Mouse (Mus musculus): ENCODE results near the gene Gbx2. TPM values are rescaled to one million over a fixed set of nuclear protein-coding genes. Genes with fewer than 3 reads are reported as not detected.

Gene Gbx2
- total and polyA plus RNA-seq, 2 experiments from 2014 or later = 22.1 to 26.9 TPM

DNA sequence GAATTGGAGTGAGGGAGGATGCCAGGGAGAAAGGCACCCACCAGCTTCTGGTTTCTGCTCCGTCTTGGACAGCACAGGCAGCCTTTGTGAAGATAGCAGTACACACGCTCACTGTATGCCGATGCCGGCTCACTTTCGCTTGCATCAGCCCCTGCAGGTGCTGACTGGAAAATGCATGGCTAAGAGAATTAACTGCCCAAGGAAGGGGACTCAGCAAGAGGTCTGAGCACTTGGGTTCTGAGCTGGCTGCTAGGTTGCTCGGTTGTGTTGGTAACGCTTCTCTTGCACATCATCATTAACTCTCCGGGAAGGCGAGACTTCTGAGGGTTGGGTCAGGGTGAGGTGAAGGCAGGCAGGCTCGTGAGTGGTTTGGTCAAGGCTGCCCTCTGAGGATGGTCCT lies 9.2 kb downstream of the Gbx2 start:
- Histone ChIP-seq H3K9me3 (ENCODE audit: low read length) (no peaks in the 10 kb centered on the region), H3K27me3 (ENCODE audit: insufficient read depth, low read length) (peaks cover 56% of the 10 kb centered on the region), H3K36me3 (ENCODE audit: insufficient read depth, low read length) (no peaks in the 10 kb centered on the region), H3K9ac (replicated peaks; ENCODE audit: low read length) (no peak overlapping the region), H3K27ac (no peak overlapping the region), H3K4me2 (ENCODE audit: low read depth, low read length) (peak overlapping the region; percentile 45; the same call in 1 of the 2 replicates), H3K4me3 (ENCODE audit: low read length) (no peak overlapping the region), H3K4me1 (ENCODE audit: insufficient read depth, low read length) (peaks cover 10% of the 10 kb centered on the region; the same call in 1 of the 2 replicates)
- DNase-seq (ENCODE audit: low spot score) = peak; percentile 62
- peak; percentile 32; the same call in 1 of the 2 replicates for ATAC-seq
- WGBS = 8% methylated on average over 10 of the region's 10 CpGs
- TF ChIP-seq CTCF (IDR thresholded peaks at IDR 0.05; ENCODE audit: low read depth) = peak; percentile 52

DNA sequence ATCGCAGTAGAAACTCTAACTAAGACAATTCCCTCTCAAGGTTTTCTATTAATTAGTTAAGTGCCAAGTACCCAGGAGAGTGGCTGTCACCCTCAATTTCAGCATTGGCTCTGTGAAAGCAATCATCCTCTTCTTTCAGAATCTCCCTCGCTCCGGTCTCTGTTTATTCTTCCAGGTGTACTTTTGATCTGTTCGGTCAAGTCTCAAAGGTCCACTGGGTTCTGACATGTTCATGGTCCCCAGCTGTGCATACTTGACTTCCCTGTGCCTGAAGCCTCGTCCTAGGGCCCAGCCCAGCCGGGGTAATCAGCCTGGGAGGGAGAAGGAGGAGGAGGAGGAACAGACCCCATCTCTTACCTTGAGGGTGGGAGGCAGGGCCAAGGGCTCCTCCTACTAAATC lies 11.8 kb downstream of the Gbx2 start:
- TF ChIP-seq CTCF (IDR thresholded peaks at IDR 0.05; ENCODE audit: low read depth) = no peak
- ATAC-seq = no peak
- H3K9me3 ChIP-seq (ENCODE audit: low read length) = no peaks in the 10 kb centered on the region
- H3K36me3 ChIP-seq (ENCODE audit: insufficient read depth, low read length) = no peaks in the 10 kb centered on the region
- H3K4me2 ChIP-seq (ENCODE audit: low read depth, low read length) = no peak overlapping the region
- H3K4me1 ChIP-seq (ENCODE audit: insufficient read depth, low read length) = peaks cover 10% of the 10 kb centered on the region; the same call in 1 of the 2 replicates
- no peak overlapping the region for H3K27ac ChIP-seq
- no peak overlapping the region for H3K9ac ChIP-seq (replicated peaks; ENCODE audit: low read length)
- no peak overlapping the region for H3K4me3 ChIP-seq (ENCODE audit: low read length)
- DNase-seq (ENCODE audit: low spot score) = no peak
- peaks cover 39% of the 10 kb centered on the region for H3K27me3 ChIP-seq (ENCODE audit: insufficient read depth, low read length)
- WGBS = 86% methylated on average over 6 of the region's 6 CpGs

DNA sequence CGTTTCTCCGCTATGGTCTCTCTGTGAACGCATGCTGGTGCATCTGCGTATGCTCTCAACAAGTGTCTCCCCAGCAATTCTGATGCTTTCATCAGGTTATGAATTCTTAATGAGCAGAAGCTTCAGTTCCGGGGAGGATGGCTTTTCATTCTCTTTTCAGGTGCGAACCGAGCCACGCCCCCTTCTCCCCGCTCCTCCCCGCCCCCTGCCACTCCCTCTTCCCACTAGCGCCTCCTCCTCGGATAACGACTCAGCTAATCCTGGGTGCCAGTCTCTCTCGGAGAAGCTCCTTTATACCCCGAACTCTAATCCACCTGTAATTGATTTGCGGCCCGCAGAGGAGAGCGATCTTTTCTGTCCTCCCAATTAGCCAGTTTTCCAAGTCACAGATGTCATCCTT lies 12.9 kb downstream of the Gbx2 start:
- ATAC-seq = no peak
- Histone ChIP-seq H3K36me3 (ENCODE audit: insufficient read depth, low read length) (no peaks in the 10 kb centered on the region), H3K4me3 (ENCODE audit: low read length) (no peak overlapping the region), H3K4me2 (ENCODE audit: low read depth, low read length) (no peak overlapping the region), H3K27ac (no peak overlapping the region), H3K9me3 (ENCODE audit: low read length) (no peaks in the 10 kb centered on the region), H3K4me1 (ENCODE audit: insufficient read depth, low read length) (0 out of 2 replicates have a peak, but pooled peaks cover 8% of the 10 kb centered on the region), H3K27me3 (ENCODE audit: insufficient read depth, low read length) (peaks cover 28% of the 10 kb centered on the region), H3K9ac (replicated peaks; ENCODE audit: low read length) (no peak overlapping the region)
- no peak for TF ChIP-seq CTCF (IDR thresholded peaks at IDR 0.05; ENCODE audit: low read depth)
- 46% methylated on average over 18 of the region's 18 CpGs for WGBS
- no peak for DNase-seq (ENCODE audit: low spot score)

DNA sequence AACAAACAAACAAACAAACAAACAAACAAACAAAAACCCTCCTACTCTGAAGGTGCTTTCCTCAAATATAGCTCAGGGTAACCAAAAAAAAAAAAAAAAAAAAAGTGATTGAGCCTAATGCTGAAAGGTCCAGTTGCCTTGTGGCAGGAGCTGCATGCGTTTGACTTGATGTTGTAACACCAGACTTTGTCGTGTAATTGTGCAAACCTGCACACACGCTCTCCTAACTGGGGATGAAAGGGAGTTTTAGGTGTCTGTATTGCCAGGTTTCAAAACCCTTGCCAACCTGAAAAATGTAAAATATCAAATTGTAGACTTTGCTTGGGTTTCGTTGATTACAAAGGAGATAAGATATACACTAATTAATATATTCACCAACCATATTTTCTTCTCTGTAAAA lies 17.4 kb downstream of the Gbx2 start:
- no peaks in the 10 kb centered on the region for H3K36me3 ChIP-seq (ENCODE audit: insufficient read depth, low read length)
- no peak for ATAC-seq
- H3K9ac ChIP-seq (replicated peaks; ENCODE audit: low read length) = no peak overlapping the region
- H3K4me1 ChIP-seq (ENCODE audit: insufficient read depth, low read length) = no peaks in the 10 kb centered on the region
- 83% methylated on average over 4 of the region's 4 CpGs for WGBS
- no peaks in the 10 kb centered on the region for H3K9me3 ChIP-seq (ENCODE audit: low read length)
- TF ChIP-seq CTCF (IDR thresholded peaks at IDR 0.05; ENCODE audit: low read depth) = no peak
- H3K4me2 ChIP-seq (ENCODE audit: low read depth, low read length) = no peak overlapping the region
- no peak overlapping the region for H3K27ac ChIP-seq
- no peak for DNase-seq (ENCODE audit: low spot score)
- H3K27me3 ChIP-seq (ENCODE audit: insufficient read depth, low read length) = peaks cover 10% of the 10 kb centered on the region; the same call in 1 of the 2 replicates
- no peak overlapping the region for H3K4me3 ChIP-seq (ENCODE audit: low read length)

DNA sequence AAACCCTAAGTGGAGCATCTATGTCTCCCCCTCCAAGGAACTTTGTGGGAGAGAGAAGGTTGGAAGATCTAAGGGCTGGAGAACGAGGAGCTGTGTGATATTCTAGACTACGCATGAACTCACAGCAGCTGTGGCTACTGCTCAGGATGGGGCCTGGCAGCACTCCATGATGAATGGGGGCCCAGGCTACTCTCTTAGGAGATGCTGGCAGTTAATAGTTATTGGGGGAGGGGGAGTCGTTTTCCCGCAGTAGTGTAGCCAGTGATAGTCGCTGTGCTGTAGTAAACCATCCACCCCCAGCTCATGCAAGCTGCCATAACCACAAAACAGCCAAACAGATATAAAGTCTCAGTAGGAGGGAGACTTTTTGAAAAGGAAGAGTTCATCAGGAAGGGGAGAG lies 18.6 kb downstream of the Gbx2 start:
- 0 out of 2 replicates have a peak, but pooled peaks have one; percentile 18 for ATAC-seq
- Histone ChIP-seq H3K9ac (replicated peaks; ENCODE audit: low read length) (no peak overlapping the region), H3K36me3 (ENCODE audit: insufficient read depth, low read length) (no peaks in the 10 kb centered on the region), H3K4me2 (ENCODE audit: low read depth, low read length) (no peak overlapping the region), H3K4me1 (ENCODE audit: insufficient read depth, low read length) (no peaks in the 10 kb centered on the region), H3K27me3 (ENCODE audit: insufficient read depth, low read length) (peaks cover 4% of the 10 kb centered on the region; the same call in 1 of the 2 replicates), H3K27ac (no peak overlapping the region), H3K4me3 (ENCODE audit: low read length) (no peak overlapping the region), H3K9me3 (ENCODE audit: low read length) (no peaks in the 10 kb centered on the region)
- 19% methylated on average over 5 of the region's 5 CpGs for WGBS
- TF ChIP-seq CTCF (IDR thresholded peaks at IDR 0.05; ENCODE audit: low read depth) = no peak
- DNase-seq (ENCODE audit: low spot score) = peak; percentile 33

DNA sequence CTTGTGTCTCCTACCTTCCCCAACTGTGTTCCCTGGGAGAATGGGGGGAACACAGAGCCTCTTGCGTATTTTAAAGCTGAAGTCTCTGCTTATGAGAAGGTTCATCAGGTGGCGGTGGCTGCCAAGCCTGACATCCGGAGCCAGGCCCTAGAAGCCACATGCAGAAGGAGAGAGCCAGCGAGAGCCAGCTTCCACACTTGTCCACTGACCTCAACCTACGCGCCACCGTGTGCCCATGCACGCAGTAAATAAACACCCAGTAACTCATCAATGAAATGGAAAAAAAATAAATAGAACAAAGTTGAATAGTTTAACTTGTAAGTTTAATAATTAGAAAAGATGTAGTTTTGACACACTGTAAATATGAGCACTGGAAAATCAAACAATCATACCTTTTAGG lies 21.2 kb downstream of the Gbx2 start:
- TF ChIP-seq CTCF (IDR thresholded peaks at IDR 0.05; ENCODE audit: low read depth) = no peak
- no peak overlapping the region for H3K4me3 ChIP-seq (ENCODE audit: low read length)
- H3K4me2 ChIP-seq (ENCODE audit: low read depth, low read length) = no peak overlapping the region
- H3K27me3 ChIP-seq (ENCODE audit: insufficient read depth, low read length) = no peaks in the 10 kb centered on the region
- WGBS = 82% methylated on average over 8 of the region's 8 CpGs
- H3K4me1 ChIP-seq (ENCODE audit: insufficient read depth, low read length) = no peaks in the 10 kb centered on the region
- DNase-seq (ENCODE audit: low spot score) (no peak), ATAC-seq (no peak)
- H3K27ac ChIP-seq = no peak overlapping the region
- H3K36me3 ChIP-seq (ENCODE audit: insufficient read depth, low read length) = no peaks in the 10 kb centered on the region
- no peaks in the 10 kb centered on the region for H3K9me3 ChIP-seq (ENCODE audit: low read length)
- no peak overlapping the region for H3K9ac ChIP-seq (replicated peaks; ENCODE audit: low read length)

DNA sequence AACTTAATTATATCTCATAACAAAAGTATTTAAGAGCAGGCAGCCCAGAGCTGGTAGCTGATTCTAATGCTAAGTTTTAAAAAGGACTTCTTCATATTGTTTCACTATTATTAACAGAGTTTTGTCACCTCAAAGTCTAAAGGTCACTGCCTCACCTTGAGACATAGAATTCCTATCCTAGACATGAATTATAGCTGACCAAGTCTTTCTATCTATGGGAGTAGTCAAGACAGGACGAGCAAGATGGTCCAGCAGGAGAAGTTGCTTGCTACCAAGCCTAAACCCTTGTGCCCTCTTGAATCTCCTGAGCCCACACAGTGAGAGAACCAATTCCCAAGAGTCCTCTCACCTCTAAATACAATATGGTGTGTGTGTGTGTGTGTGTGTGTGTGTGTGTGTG lies 28.3 kb downstream of the Gbx2 start:
- Histone ChIP-seq H3K27ac (no peak overlapping the region), H3K4me3 (ENCODE audit: low read length) (no peak overlapping the region), H3K9me3 (ENCODE audit: low read length) (no peaks in the 10 kb centered on the region), H3K9ac (replicated peaks; ENCODE audit: low read length) (no peak overlapping the region), H3K36me3 (ENCODE audit: insufficient read depth, low read length) (no peaks in the 10 kb centered on the region), H3K4me1 (ENCODE audit: insufficient read depth, low read length) (no peaks in the 10 kb centered on the region), H3K4me2 (ENCODE audit: low read depth, low read length) (no peak overlapping the region), H3K27me3 (ENCODE audit: insufficient read depth, low read length) (no peaks in the 10 kb centered on the region)
- 94% methylated on average over 1 of the region's 1 CpGs for WGBS
- DNase-seq (ENCODE audit: low spot score) = no peak
- TF ChIP-seq CTCF (IDR thresholded peaks at IDR 0.05; ENCODE audit: low read depth) = no peak
- ATAC-seq = no peak
